Mouse (Mus musculus) CH12.LX (cell line): ENCODE measurements around the gene Krt31.
A peak's percentile ranks its signal among the peaks of the same experiment; 100 is the strongest.

Source experiments
- CTCF ChIP-seq, 2 experiments: IDR thresholded peaks in 1 of 2; conservative IDR thresholded peaks in 1 of 2; 2 replicates each; pipeline ENCODE4 v1.5.1; 2011 to 2012; ENCODE audit warnings: low read depth in 2 of 2, low read length in 2 of 2, improper control_type of control experiment in 1 of 2, inconsistent platforms in 1 of 2, mild to moderate bottlenecking in 1 of 2, moderate library complexity in 1 of 2
- MAFK ChIP-seq: IDR thresholded peaks from 2 replicates; pipeline ENCODE4 v1.6.1; 2011; ENCODE audit warnings: low read length, improper control_type of control experiment; ENCODE audit not compliant: insufficient replicate concordance
- RCOR1 ChIP-seq: conservative IDR thresholded peaks from 2 replicates; pipeline ENCODE4 v1.6.1; 2012; ENCODE audit warnings: low read depth, mild to moderate bottlenecking, inconsistent platforms, low read length, improper control_type of control experiment
- ZC3H11A ChIP-seq: IDR thresholded peaks from 2 replicates; pipeline ENCODE4 v1.6.1; 2012; ENCODE audit warnings: low read depth, mild to moderate bottlenecking, inconsistent platforms, low read length, improper control_type of control experiment

- TF ChIP-seq CTCF (conservative IDR thresholded peaks at IDR 0.05 in 1 of 2, IDR thresholded peaks at IDR 0.05 in 1 of 2; ENCODE audit: low read depth in 2 of 2, low read length in 2 of 2) (peak; percentile 7 to 32; a peak in 2 of 4 replicates), RCOR1 (no peak), MAFK (no peak), ZC3H11A (no peak)
These were observed 8.5 kb upstream of the Krt31 start for GRCm38 (mm10) chr11:100058875-100059274.
